Mouse (Mus musculus) testis, adult 2 months (tissue): ENCODE results near the gene Atg2b.

Source experiments
- CTCF ChIP-seq: fragments of 200-500 bp; IDR thresholded peaks from 2 replicates; pipeline ENCODE4 v1.5.1; 2012; ENCODE audit warnings: low read depth, mild to moderate bottlenecking, inconsistent platforms, low read length, moderate library complexity; ENCODE audit not compliant: control insufficient read depth, insufficient read depth, insufficient replicate concordance
- POLR2A ChIP-seq: fragments of 200-500 bp; IDR thresholded peaks from 2 replicates; pipeline ENCODE4 v1.6.1; 2012; ENCODE audit warnings: low read depth, mild to moderate bottlenecking, inconsistent platforms, low read length, moderate library complexity; ENCODE audit not compliant: control insufficient read depth

DNA sequence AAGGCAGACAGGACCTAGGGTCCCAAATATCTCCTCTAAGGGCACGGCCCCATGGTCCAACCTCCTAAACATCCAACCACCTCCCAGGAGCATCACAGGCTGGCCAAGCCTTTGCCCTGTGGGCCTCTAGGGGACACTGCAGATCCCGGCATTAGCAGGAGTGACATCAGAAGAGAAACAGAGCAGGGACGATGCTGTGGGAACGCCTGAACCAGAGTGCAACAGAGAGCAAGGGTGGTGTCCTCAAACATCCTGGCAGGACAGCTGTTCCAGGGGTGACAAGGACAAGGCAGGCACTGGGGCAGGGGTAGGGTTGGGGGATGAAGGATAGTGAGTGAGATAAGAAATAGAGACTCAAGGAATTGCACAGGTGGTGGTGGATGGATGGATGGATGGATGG lies 78.1 kb downstream of the Atg2b start:
- TF ChIP-seq CTCF = no peak
- TF ChIP-seq POLR2A = no peak
